Mouse (Mus musculus): Measurements from ENCODE around the gene Zc3hc1.

GRCm38 (mm10) chr6:30321002-30321401 lies 69.8 kb downstream of the Zc3hc1 start:
- TF ChIP-seq CTCF (IDR thresholded peaks at IDR 0.05), result no peak
- no peak for TF ChIP-seq EP300 (IDR thresholded peaks at IDR 0.05; ENCODE audit: insufficient read depth, low read depth, low read length)
